Mouse (Mus musculus): ENCODE data around the gene Depdc5. TPM values are rescaled to one million over a fixed set of nuclear protein-coding genes. Genes with fewer than 3 reads are reported as not detected.

Depdc5 gene
- total and polyA plus RNA-seq, 3 experiments = 21.1 to 39.3 (median 36.6) TPM

DNA sequence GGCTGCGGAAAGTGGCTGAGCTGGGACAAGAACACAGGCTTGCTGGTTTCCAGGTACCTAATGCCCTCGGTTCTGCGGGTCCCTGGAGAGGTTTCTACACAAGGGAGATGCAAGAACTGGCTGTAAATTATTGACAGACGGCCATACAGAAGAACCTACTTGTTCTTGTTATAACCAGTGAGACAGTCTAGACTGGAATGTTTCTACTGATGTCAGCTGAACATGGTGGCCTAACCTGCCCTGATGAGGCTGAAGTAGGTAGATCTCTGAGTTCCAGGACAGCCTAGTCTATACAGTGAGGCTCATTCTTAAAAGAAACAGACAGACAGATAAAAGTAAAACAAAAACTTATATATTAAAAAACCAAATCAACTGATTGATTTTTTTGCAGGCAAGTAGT lies 140.6 kb downstream of the Depdc5 start:
- no peaks in the 10 kb centered on the region for H3K9me3 ChIP-seq (replicated peaks; ENCODE audit: low read length)
- no peak overlapping the region for H3K4me3 ChIP-seq (replicated peaks in 1 of 3; ENCODE audit: low read depth in 2 of 3, low read length in 2 of 3, poor library complexity in 1 of 3)
- dilution Hi-C loops (cut with MboI; ENCODE audit: extremely low pct_ligation_motif_present, extremely low pct_unique_long_range_greater_than_20kb, low sequenced_read_pairs) = no loop called here
- in situ Hi-C loops (cut with MboI; ENCODE audit: low pct_ligation_motif_present, low pct_unique_long_range_greater_than_20kb, low sequenced_read_pairs) = no loop called here
- no peaks in the 10 kb centered on the region for H3K79me2 ChIP-seq (replicated peaks; ENCODE audit: control insufficient read depth, extremely low read depth, insufficient read depth, poor library complexity, severe bottlenecking)
- TF ChIP-seq MEF2A (IDR thresholded peaks at IDR 0.05; ENCODE audit: borderline replicate concordance, low read depth, low read length) (no peak), CTCF (conservative IDR thresholded peaks at IDR 0.05 in 1 of 2, IDR thresholded peaks at IDR 0.05 in 1 of 2; ENCODE audit: low read depth in 2 of 2, low read length in 2 of 2) (no peak), HCFC1 (IDR thresholded peaks at IDR 0.05; ENCODE audit: low read depth, low read length) (no peak), BHLHE40 (IDR thresholded peaks at IDR 0.05; ENCODE audit: low read depth, low read length) (no peak), MAFK (IDR thresholded peaks at IDR 0.05; ENCODE audit: insufficient replicate concordance, low read length) (no peak), JUND (conservative IDR thresholded peaks at IDR 0.05; ENCODE audit: low read depth, low read length) (no peak), MXI1 (IDR thresholded peaks at IDR 0.05; ENCODE audit: low read depth, low read length) (no peak), ZNF384 (IDR thresholded peaks at IDR 0.05; ENCODE audit: low read depth, low read length) (no peak), USF2 (conservative IDR thresholded peaks at IDR 0.05; ENCODE audit: low read depth, low read length) (no peak), ELF1 (IDR thresholded peaks at IDR 0.05; ENCODE audit: low read depth, low read length) (no peak), MAX (IDR thresholded peaks at IDR 0.05; ENCODE audit: low read length) (no peak)
- peaks cover 0 to 9% of the 10 kb centered on the region in 2 experiments; a peak in 2 of 4 replicates for H3K4me1 ChIP-seq (ENCODE audit: control insufficient read depth in 1 of 2, insufficient read depth in 2 of 2)
- no peak for DNase-seq (ENCODE audit: extremely low read depth)
- H3K27me3 ChIP-seq (replicated peaks) = no peaks in the 10 kb centered on the region
- H3K4me2 ChIP-seq (ENCODE audit: insufficient read depth, low read depth, poor library complexity, severe bottlenecking) = no peak overlapping the region
- no peaks in the 10 kb centered on the region for H3K36me3 ChIP-seq (replicated peaks in 1 of 2; ENCODE audit: control insufficient read depth in 1 of 2, insufficient read depth in 1 of 2, low read length in 1 of 2)
- no peak overlapping the region for H3K27ac ChIP-seq (ENCODE audit: insufficient read depth, low read depth)
- H3K9ac ChIP-seq (ENCODE audit: insufficient read depth, low read depth) = no peak overlapping the region

DNA sequence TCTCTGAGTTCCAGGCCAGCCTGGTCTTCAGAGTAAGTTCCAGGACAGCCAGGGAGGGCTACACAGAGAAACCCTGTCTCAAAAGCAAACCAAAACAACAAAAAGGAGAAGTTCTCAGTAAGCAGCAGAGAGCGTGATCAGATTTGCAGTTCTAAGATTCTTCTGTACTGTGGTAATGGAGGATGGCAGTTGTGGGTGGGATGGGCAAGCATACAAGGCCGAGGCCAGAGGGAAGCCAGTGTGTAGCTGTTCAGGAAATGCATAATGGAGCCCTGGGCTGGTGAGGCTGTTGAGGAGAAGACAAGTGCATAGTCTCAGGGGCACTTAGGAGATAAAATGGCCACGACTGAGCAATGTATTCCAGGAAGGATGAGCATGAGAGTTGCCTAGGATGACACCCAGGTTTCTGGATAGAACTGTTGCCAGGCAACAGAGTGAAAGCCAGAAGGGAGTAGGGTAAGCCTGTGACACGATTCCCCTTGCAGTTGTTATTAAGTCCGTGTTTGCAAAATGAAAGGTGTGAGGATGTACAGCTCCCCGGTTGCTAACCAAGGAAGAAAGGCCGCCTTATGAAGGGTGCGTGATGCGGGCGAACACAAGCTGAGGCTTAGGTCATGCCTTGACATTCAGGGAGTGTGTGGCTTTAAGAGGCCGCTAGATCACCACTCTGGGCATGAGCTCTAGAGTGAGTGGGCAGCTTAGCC lies 142.1 kb downstream of the Depdc5 start:
- Histone ChIP-seq H3K27ac (ENCODE audit: insufficient read depth, low read depth) (no peak overlapping the region), H3K36me3 (replicated peaks in 1 of 2; ENCODE audit: control insufficient read depth in 1 of 2, insufficient read depth in 1 of 2, low read length in 1 of 2) (no peaks in the 10 kb centered on the region), H3K4me3 (replicated peaks in 1 of 3; ENCODE audit: low read depth in 2 of 3, low read length in 2 of 3, poor library complexity in 1 of 3) (no peak overlapping the region), H3K79me2 (replicated peaks; ENCODE audit: control insufficient read depth, extremely low read depth, insufficient read depth, poor library complexity, severe bottlenecking) (no peaks in the 10 kb centered on the region), H3K4me1 (ENCODE audit: control insufficient read depth in 1 of 2, insufficient read depth in 2 of 2) (peaks cover 0 to 9% of the 10 kb centered on the region in 2 experiments; a peak in 2 of 4 replicates), H3K27me3 (replicated peaks) (no peaks in the 10 kb centered on the region), H3K9me3 (replicated peaks; ENCODE audit: low read length) (no peaks in the 10 kb centered on the region), H3K4me2 (ENCODE audit: insufficient read depth, low read depth, poor library complexity, severe bottlenecking) (no peak overlapping the region), H3K9ac (ENCODE audit: insufficient read depth, low read depth) (no peak overlapping the region)
- in situ Hi-C loops (cut with MboI; ENCODE audit: low pct_ligation_motif_present, low pct_unique_long_range_greater_than_20kb, low sequenced_read_pairs) = no loop called here
- TF ChIP-seq MXI1 (IDR thresholded peaks at IDR 0.05; ENCODE audit: low read depth, low read length) (no peak), HCFC1 (IDR thresholded peaks at IDR 0.05; ENCODE audit: low read depth, low read length) (no peak), NRF1 (IDR thresholded peaks at IDR 0.05; ENCODE audit: low read depth, low read length) (no peak), E2F4 (IDR thresholded peaks at IDR 0.05; ENCODE audit: insufficient replicate concordance, low read depth, low read length) (no peak), MEF2A (IDR thresholded peaks at IDR 0.05; ENCODE audit: borderline replicate concordance, low read depth, low read length) (no peak), PAX5 (IDR thresholded peaks at IDR 0.05; ENCODE audit: low read length) (no peak), TBP (conservative IDR thresholded peaks at IDR 0.05; ENCODE audit: low read depth, low read length) (no peak)
- DNase-seq (ENCODE audit: extremely low read depth) = no peak
- dilution Hi-C loops (cut with MboI; ENCODE audit: extremely low pct_ligation_motif_present, extremely low pct_unique_long_range_greater_than_20kb, low sequenced_read_pairs) = no loop called here
